Mouse (Mus musculus): ENCODE measurements at regions not wholly inside any gene's neighbourhood (a gene's known extent, or its start where the extent isn't known, plus 50 kb on each side); places are given as distances from the start of the nearest gene placed in this dataset.

- DNase-seq = peak; percentile 56 to 67
Observed at GRCm38 (mm10) chr16:25042669-25043440, 243.8 kb upstream of the Tprg start.

GRCm38 (mm10) chr16:25044637-25045036 lies 242.0 kb upstream of the Tprg start:
- no peak for DNase-seq

- peak in 1 of 2 experiments; percentile 20 for DNase-seq
Observed at GRCm38 (mm10) chr16:25047726-25048125, 238.9 kb upstream of the Tprg start.

GRCm38 (mm10) chr16:25049928-25050510 lies 236.6 kb upstream of the Tprg start:
- peak in 1 of 2 experiments; percentile 49 for DNase-seq

GRCm38 (mm10) chr16:25051044-25051443 lies 235.6 kb upstream of the Tprg start:
- no peak for DNase-seq

GRCm38 (mm10) chr16:25052428-25052827 lies 234.2 kb upstream of the Tprg start:
- DNase-seq = no peak

- DNase-seq = peak in 1 of 2 experiments; percentile 75
Observed at GRCm38 (mm10) chr16:25052917-25053343, 233.7 kb upstream of the Tprg start.

- no peak for DNase-seq
Observed at GRCm38 (mm10) chr16:25054304-25054703, 232.3 kb upstream of the Tprg start.

GRCm38 (mm10) chr16:25055376-25055775 lies 231.2 kb upstream of the Tprg start:
- no peak for DNase-seq

- DNase-seq = peak; percentile 35 to 38
Observed at GRCm38 (mm10) chr16:25058051-25058747, 228.4 kb upstream of the Tprg start.

GRCm38 (mm10) chr16:25058812-25059501 lies 227.7 kb upstream of the Tprg start:
- DNase-seq = peak; percentile 100

GRCm38 (mm10) chr16:25059504-25059992 lies 227.1 kb upstream of the Tprg start:
- peak; percentile 90 to 91 for DNase-seq

GRCm38 (mm10) chr16:25060266-25060665 lies 226.4 kb upstream of the Tprg start:
- peak in 1 of 2 experiments; percentile 43 for DNase-seq

- peak in 1 of 2 experiments; percentile 57 for DNase-seq
Observed at GRCm38 (mm10) chr16:25061631-25062030, 225.0 kb upstream of the Tprg start.

GRCm38 (mm10) chr16:25063981-25064380 lies 222.6 kb upstream of the Tprg start:
- DNase-seq = no peak

GRCm38 (mm10) chr16:25064538-25064937 lies 222.1 kb upstream of the Tprg start:
- DNase-seq = peak; percentile 89 to 98

- DNase-seq = peak; percentile 58 to 67
Observed at GRCm38 (mm10) chr16:25066822-25067221, 219.8 kb upstream of the Tprg start.

GRCm38 (mm10) chr16:25067276-25068249 lies 219.1 kb upstream of the Tprg start:
- DNase-seq = peak; percentile 48 to 67

- no peak for DNase-seq
Observed at GRCm38 (mm10) chr16:25080811-25081210, 205.8 kb upstream of the Tprg start.

GRCm38 (mm10) chr16:25083729-25084128 lies 202.9 kb upstream of the Tprg start:
- DNase-seq = no peak

Data from heart, adult 18-20 months (tissue).